Mouse (Mus musculus): ENCODE results near the gene Ago4. TPM values are rescaled to one million over a fixed set of nuclear protein-coding genes. Genes with fewer than 3 reads are reported as not detected.

Ago4 gene
- polyA plus RNA-seq, 2 experiments = 2.8 to 3.3 TPM

GRCm38 (mm10) chr4:126450268-126450667 is 83.0 kb downstream of the Ago4 start:
- Histone ChIP-seq H3K4me3 (replicated peaks; ENCODE audit: low read length) (no peak overlapping the region), H3K9me3 (ENCODE audit: control insufficient read depth, low read length) (no peaks in the 10 kb centered on the region), H3K4me2 (replicated peaks; ENCODE audit: low read depth, low read length, severe bottlenecking) (no peak overlapping the region), H3K27ac (replicated peaks; ENCODE audit: low read depth, low read length) (no peak overlapping the region), H3K27me3 (ENCODE audit: control insufficient read depth, insufficient read depth, low read length) (no peaks in the 10 kb centered on the region), H3K4me1 (ENCODE audit: control insufficient read depth, insufficient read depth, low read length) (no peaks in the 10 kb centered on the region), H3K9ac (ENCODE audit: low read depth, low read length, severe bottlenecking) (no peak overlapping the region), H3K36me3 (ENCODE audit: control insufficient read depth, insufficient read depth, low read length) (peaks cover 63% of the 10 kb centered on the region)
- ATAC-seq (ENCODE audit: low FRiP score, low read depth) = no peak
- no peak for DNase-seq (ENCODE audit: low spot score)
- WGBS = 95% methylated on average over 1 of the region's 1 CpGs
- TF ChIP-seq POLR2A (IDR thresholded peaks at IDR 0.05; ENCODE audit: borderline replicate concordance, extremely low read depth, insufficient read depth, insufficient read length) = no peak

- no peak for ATAC-seq (ENCODE audit: low FRiP score, low read depth)
- 85% methylated on average over 7 of the region's 7 CpGs for WGBS
- no peaks in the 10 kb centered on the region for H3K9me3 ChIP-seq (ENCODE audit: control insufficient read depth, low read length)
Measured at GRCm38 (mm10) chr4:126447126-126447525, 86.1 kb downstream of the Ago4 start.

GRCm38 (mm10) chr4:126444528-126444927 is 88.7 kb downstream of the Ago4 start:
- Histone ChIP-seq H3K9ac (ENCODE audit: low read depth, low read length, severe bottlenecking) (no peak overlapping the region), H3K27ac (replicated peaks; ENCODE audit: low read depth, low read length) (no peak overlapping the region), H3K9me3 (ENCODE audit: control insufficient read depth, low read length) (no peaks in the 10 kb centered on the region), H3K27me3 (ENCODE audit: control insufficient read depth, insufficient read depth, low read length) (no peaks in the 10 kb centered on the region), H3K4me2 (replicated peaks; ENCODE audit: low read depth, low read length, severe bottlenecking) (no peak overlapping the region), H3K4me3 (replicated peaks; ENCODE audit: low read length) (no peak overlapping the region), H3K4me1 (ENCODE audit: control insufficient read depth, insufficient read depth, low read length) (no peaks in the 10 kb centered on the region), H3K36me3 (ENCODE audit: control insufficient read depth, insufficient read depth, low read length) (peaks cover 65% of the 10 kb centered on the region)
- DNase-seq (ENCODE audit: low spot score) = no peak
- no peak for TF ChIP-seq POLR2A (IDR thresholded peaks at IDR 0.05; ENCODE audit: borderline replicate concordance, extremely low read depth, insufficient read depth, insufficient read length)
- ATAC-seq (ENCODE audit: low FRiP score, low read depth) = no peak
- WGBS = 94% methylated on average over 3 of the region's 3 CpGs

More at GRCm38 (mm10) chr4:126447126-126447525, 86.1 kb downstream of the Ago4 start:
- H3K27me3 ChIP-seq (ENCODE audit: control insufficient read depth, insufficient read depth, low read length) = no peaks in the 10 kb centered on the region
- no peak overlapping the region for H3K4me3 ChIP-seq (replicated peaks; ENCODE audit: low read length)
- no peak for DNase-seq (ENCODE audit: low spot score)
- H3K27ac ChIP-seq (replicated peaks; ENCODE audit: low read depth, low read length) = no peak overlapping the region
- peaks cover 64% of the 10 kb centered on the region for H3K36me3 ChIP-seq (ENCODE audit: control insufficient read depth, insufficient read depth, low read length)
- no peaks in the 10 kb centered on the region for H3K4me1 ChIP-seq (ENCODE audit: control insufficient read depth, insufficient read depth, low read length)
- no peak overlapping the region for H3K9ac ChIP-seq (ENCODE audit: low read depth, low read length, severe bottlenecking)
- no peak overlapping the region for H3K4me2 ChIP-seq (replicated peaks; ENCODE audit: low read depth, low read length, severe bottlenecking)
- no peak for TF ChIP-seq POLR2A (IDR thresholded peaks at IDR 0.05; ENCODE audit: borderline replicate concordance, extremely low read depth, insufficient read depth, insufficient read length)

Small RNAs within 50 kb of the gene (microRNA-seq; reads per million reads assigned to microRNA genes)
- 0.69 reads per million for gene Mir7119

Other genes starting within 250 kb of the Ago4 start
- gene Col8a2, start 246.7 kb downstream of the Ago4 start, polyA plus RNA-seq (2012; rRNA removed) = 50.3 and 57.4 TPM in 2 replicates
- 74.6 and 75.4 TPM in 2 replicates for gene Col8a2, start 246.7 kb downstream of the Ago4 start, polyA plus RNA-seq (2014; fragmentation: Nextera tagmentation; extraction: Ambion mirVana)
- 66.3 and 77.4 TPM in 2 replicates for gene Adprhl2, start 211.8 kb downstream of the Ago4 start, polyA plus RNA-seq (2012; rRNA removed)
- 59.9 and 69.1 TPM in 2 replicates for gene Adprhl2, start 211.8 kb downstream of the Ago4 start, polyA plus RNA-seq (2014; fragmentation: Nextera tagmentation; extraction: Ambion mirVana)
- 48.9 and 52.5 TPM in 2 replicates for gene Tekt2, start 207.8 kb downstream of the Ago4 start, polyA plus RNA-seq (2012; rRNA removed)
- gene Tekt2, start 207.8 kb downstream of the Ago4 start, polyA plus RNA-seq (2014; fragmentation: Nextera tagmentation; extraction: Ambion mirVana) = 14.4 and 18.7 TPM in 2 replicates
- 6.2 and 6.6 TPM in 2 replicates for gene Ago3, start 103.9 kb downstream of the Ago4 start, polyA plus RNA-seq (2012; rRNA removed)
- 11.4 and 14.3 TPM in 2 replicates for gene Ago3, start 103.9 kb downstream of the Ago4 start, polyA plus RNA-seq (2014; fragmentation: Nextera tagmentation; extraction: Ambion mirVana)
- gene Ago1, start 64.9 kb downstream of the Ago4 start, polyA plus RNA-seq (2012; rRNA removed) = 22.6 and 25.9 TPM in 2 replicates
- 7.2 and 9.2 TPM in 2 replicates for gene Ago1, start 64.9 kb downstream of the Ago4 start, polyA plus RNA-seq (2014; fragmentation: Nextera tagmentation; extraction: Ambion mirVana)
- 12.0 and 22.6 TPM in 2 replicates for gene Clspn, start 23.5 kb upstream of the Ago4 start, polyA plus RNA-seq (2012; rRNA removed)
- gene Clspn, start 23.5 kb upstream of the Ago4 start, polyA plus RNA-seq (2014; fragmentation: Nextera tagmentation; extraction: Ambion mirVana) = 34.2 and 39.2 TPM in 2 replicates
- 11.7 and 12.1 TPM in 2 replicates for gene 5730409E04Rik, start 76.3 kb upstream of the Ago4 start, polyA plus RNA-seq (2012; rRNA removed)
- 4.8 and 5.4 TPM in 2 replicates for gene 5730409E04Rik, start 76.3 kb upstream of the Ago4 start, polyA plus RNA-seq (2014; fragmentation: Nextera tagmentation; extraction: Ambion mirVana)
- 235 and 263 TPM in 2 replicates for gene Psmb2, start 144.2 kb upstream of the Ago4 start, polyA plus RNA-seq (2012; rRNA removed)
- 471 and 500 TPM in 2 replicates for gene Psmb2, start 144.2 kb upstream of the Ago4 start, polyA plus RNA-seq (2014; fragmentation: Nextera tagmentation; extraction: Ambion mirVana)
- gene Tfap2e, start 202.8 kb upstream of the Ago4 start, polyA plus RNA-seq (2012; rRNA removed) = 0.48 and 0.53 TPM in 2 replicates
- gene Tfap2e, start 202.8 kb upstream of the Ago4 start, polyA plus RNA-seq (2014; fragmentation: Nextera tagmentation; extraction: Ambion mirVana) = 0.34 and 0.46 TPM in 2 replicates
- 39.0 and 51.9 TPM in 2 replicates for gene Ncdn, start 220.0 kb upstream of the Ago4 start, polyA plus RNA-seq (2012; rRNA removed)
- gene Ncdn, start 220.0 kb upstream of the Ago4 start, polyA plus RNA-seq (2014; fragmentation: Nextera tagmentation; extraction: Ambion mirVana) = 29.1 and 29.8 TPM in 2 replicates
- 27.7 and 31.8 TPM in 2 replicates for gene AU040320, start 220.1 kb upstream of the Ago4 start, polyA plus RNA-seq (2012; rRNA removed)
- 21.1 and 22.9 TPM in 2 replicates for gene AU040320, start 220.1 kb upstream of the Ago4 start, polyA plus RNA-seq (2014; fragmentation: Nextera tagmentation; extraction: Ambion mirVana)